Mouse (Mus musculus) MEL (cell line): ENCODE results near the gene Ntf5. TPM values are rescaled to one million over a fixed set of nuclear protein-coding genes. Genes with fewer than 3 reads are reported as not detected.

ENCODE experiments used
- DNase-seq: peaks from one replicate; pipeline ENCODE4 v3.0.0; 2011; ENCODE audit warnings: low read depth, low spot score
- H3K27ac ChIP-seq: 2 replicates; pipeline ENCODE4 v1.5.1; 2012; ENCODE audit warnings: low read depth, mild to moderate bottlenecking, control low read depth, low read length, moderate library complexity; ENCODE audit not compliant: control insufficient read depth
- H3K27me3 ChIP-seq, 2 experiments: fragments of 150-350 bp in 1 of 2; sonication (generic) in 1 of 2; 2 replicates each; pipeline ENCODE4 v1.6.1; 2012; ENCODE audit warnings: low read length in 2 of 2, mild to moderate bottlenecking in 2 of 2, improper control_type of control experiment in 1 of 2, moderate library complexity in 1 of 2; ENCODE audit not compliant: insufficient read depth in 2 of 2, control insufficient read depth in 1 of 2
- H3K36me3 ChIP-seq, 2 experiments: 2 replicates each; pipeline ENCODE4 v1.6.1; 2012 to 2014; ENCODE audit warnings: low read length in 2 of 2, improper control_type of control experiment in 1 of 2, inconsistent platforms in 1 of 2, mild to moderate bottlenecking in 1 of 2; ENCODE audit not compliant: insufficient read depth in 2 of 2, control insufficient read depth in 1 of 2
- H3K4me1 ChIP-seq, 2 experiments: fragments of 150-350 bp in 1 of 2; sonication (generic) in 1 of 2; 2 replicates each; pipeline ENCODE4 v1.6.1; 2012; ENCODE audit warnings: low read length in 2 of 2, improper control_type of control experiment in 1 of 2, mild to moderate bottlenecking in 1 of 2; ENCODE audit not compliant: insufficient read depth in 2 of 2, control insufficient read depth in 1 of 2
- H3K4me3 ChIP-seq, 2 experiments: fragments of 150-350 bp in 1 of 2; sonication (generic) in 1 of 2; 2 replicates each; pipeline ENCODE4 v1.5.1; 2012; ENCODE audit warnings: low read depth in 2 of 2, low read length in 2 of 2, mild to moderate bottlenecking in 2 of 2, moderate library complexity in 2 of 2, control low read depth in 1 of 2, improper control_type of control experiment in 1 of 2; ENCODE audit not compliant: control insufficient read depth in 1 of 2, insufficient read depth in 1 of 2
- H3K79me2 ChIP-seq: 2 replicates; pipeline ENCODE4 v1.6.1; 2012; ENCODE audit warnings: mild to moderate bottlenecking, low read length, moderate library complexity; ENCODE audit not compliant: control insufficient read depth, poor library complexity, insufficient read depth
- H3K9ac ChIP-seq: 2 replicates; pipeline ENCODE4 v1.6.1; 2012; ENCODE audit warnings: low read depth, mild to moderate bottlenecking, control low read depth, low read length, moderate library complexity; ENCODE audit not compliant: control insufficient read depth, poor library complexity, severe bottlenecking
- H3K9me3 ChIP-seq: fragments of 150-350 bp; sonication (generic); replicated peaks from 2 replicates; pipeline ENCODE4 v1.6.1; 2012; ENCODE audit warnings: mild to moderate bottlenecking, low read length, improper control_type of control experiment, moderate library complexity; ENCODE audit not compliant: insufficient read depth
- BHLHE40 ChIP-seq: IDR thresholded peaks from 2 replicates; pipeline ENCODE4 v1.6.1; 2012; ENCODE audit warnings: low read depth, mild to moderate bottlenecking, inconsistent platforms, low read length, improper control_type of control experiment, borderline replicate concordance
- CHD1 ChIP-seq: IDR thresholded peaks from 2 replicates; pipeline ENCODE4 v1.6.1; 2012; ENCODE audit warnings: low read depth, mild to moderate bottlenecking, inconsistent platforms, low read length, improper control_type of control experiment
- CTCF ChIP-seq, 3 experiments: IDR thresholded peaks in 2 of 3; conservative IDR thresholded peaks in 1 of 3; 2 replicates each; pipeline ENCODE4 v1.5.1; 2011 to 2012; ENCODE audit warnings: low read length in 3 of 3, low read depth in 2 of 3, mild to moderate bottlenecking in 2 of 3, improper control_type of control experiment in 1 of 3, inconsistent platforms in 1 of 3, mixed read lengths in 1 of 3, moderate library complexity in 1 of 3; ENCODE audit not compliant: control insufficient read depth in 1 of 3, insufficient read depth in 1 of 3, poor library complexity in 1 of 3, severe bottlenecking in 1 of 3
- GATA1 ChIP-seq: IDR thresholded peaks from 2 replicates; pipeline ENCODE4 v1.6.1; 2011; ENCODE audit warnings: low read depth, low read length, improper control_type of control experiment
- JUND ChIP-seq: IDR thresholded peaks from 2 replicates; pipeline ENCODE4 v1.6.1; 2011; ENCODE audit warnings: low read depth, mild to moderate bottlenecking, improper control_type of control experiment, low read length
- MAZ ChIP-seq: IDR thresholded peaks from 2 replicates; pipeline ENCODE4 v1.6.1; 2012; ENCODE audit warnings: low read depth, mild to moderate bottlenecking, inconsistent platforms, low read length, improper control_type of control experiment
- MEF2A ChIP-seq: IDR thresholded peaks from 2 replicates; pipeline ENCODE4 v1.6.1; 2014; ENCODE audit warnings: low read depth, mild to moderate bottlenecking, inconsistent platforms, low read length, improper control_type of control experiment; ENCODE audit not compliant: poor library complexity, insufficient replicate concordance, severe bottlenecking; ENCODE audit errors: extremely low read depth
- MYB ChIP-seq: IDR thresholded peaks from 2 replicates; pipeline ENCODE4 v1.6.1; 2011; ENCODE audit warnings: mild to moderate bottlenecking, low read depth, low read length, improper control_type of control experiment
- MYC ChIP-seq: IDR thresholded peaks from 2 replicates; pipeline ENCODE4 v1.6.1; 2011; ENCODE audit warnings: low read depth, mild to moderate bottlenecking, low read length, improper control_type of control experiment, moderate library complexity
- POLR2A ChIP-seq, 2 experiments: IDR thresholded peaks; 2 replicates each; pipeline ENCODE4 v1.6.1; 2011 to 2012; ENCODE audit warnings: low read length in 2 of 2, mild to moderate bottlenecking in 2 of 2, control low read depth in 1 of 2, improper control_type of control experiment in 1 of 2, low read depth in 1 of 2, moderate library complexity in 1 of 2; ENCODE audit not compliant: control insufficient read depth in 1 of 2, insufficient read depth in 1 of 2, poor library complexity in 1 of 2
- RCOR1 ChIP-seq: IDR thresholded peaks from 2 replicates; pipeline ENCODE4 v1.6.1; 2012; ENCODE audit warnings: low read depth, mild to moderate bottlenecking, inconsistent platforms, low read length, improper control_type of control experiment
- SIN3A ChIP-seq: IDR thresholded peaks from 2 replicates; pipeline ENCODE4 v1.6.1; 2012; ENCODE audit warnings: low read length, improper control_type of control experiment, inconsistent platforms
- ZMIZ1 ChIP-seq: IDR thresholded peaks from 2 replicates; pipeline ENCODE4 v1.6.1; 2012; ENCODE audit warnings: low read depth, mild to moderate bottlenecking, inconsistent platforms, low read length, improper control_type of control experiment, moderate library complexity
- polyA plus RNA-seq, 2 experiments: library from polyadenylated mRNA; stranded (reverse) in 1 of 2; unstranded in 1 of 2; fragments of >175 nt in 1 of 2; fragments of >200 nt in 1 of 2; gene quantifications; 2 replicates each; pipeline versions ENCODE4 v1.2.1 to v1.2.4; 2012; ENCODE audit warnings: low replicate concordance in 2 of 2, low read depth in 1 of 2; ENCODE audit not compliant: insufficient read length in 2 of 2, insufficient read depth in 1 of 2, missing spikeins in 1 of 2
- total RNA-seq: library from RNA; depleted of rRNA; stranded (reverse); fragments of 300-350 nt; gene quantifications from 2 replicates; pipeline ENCODE4 v1.2.3, GENCODE M21; 2012

The Ntf5 gene
- total and polyA plus RNA-seq, 3 experiments = 0.54 to 1.9 TPM; not detected in 1

GRCm38 (mm10) chr7:45455932-45456696, 42.6 kb downstream of the Ntf5 start:
- no peak for TF ChIP-seq CHD1
- TF ChIP-seq MYC = no peak
- TF ChIP-seq MAZ = no peak
- TF ChIP-seq MYB = no peak
- no peak for TF ChIP-seq SIN3A
- TF ChIP-seq POLR2A (IDR thresholded peaks at IDR 0.05; ENCODE audit: control insufficient read depth in 1 of 2, insufficient read depth in 1 of 2, low read depth in 1 of 2, low read length in 2 of 2, poor library complexity in 1 of 2) = no peak
- no peak for TF ChIP-seq ZMIZ1
- H3K79me2 ChIP-seq = peaks cover 22% of the 10 kb centered on the region
- no peak overlapping the region for H3K27ac ChIP-seq
- H3K4me3 ChIP-seq = no peak overlapping the region
- H3K27me3 ChIP-seq = no peaks in the 10 kb centered on the region
- H3K36me3 ChIP-seq = peaks cover 8 to 20% of the 10 kb centered on the region in 2 experiments
- H3K9me3 ChIP-seq = no peaks in the 10 kb centered on the region
- peaks cover 6 to 22% of the 10 kb centered on the region in 2 experiments; a peak in 3 of 4 replicates for H3K4me1 ChIP-seq
- no peak overlapping the region for H3K9ac ChIP-seq
- DNase-seq = no peak

DNA sequence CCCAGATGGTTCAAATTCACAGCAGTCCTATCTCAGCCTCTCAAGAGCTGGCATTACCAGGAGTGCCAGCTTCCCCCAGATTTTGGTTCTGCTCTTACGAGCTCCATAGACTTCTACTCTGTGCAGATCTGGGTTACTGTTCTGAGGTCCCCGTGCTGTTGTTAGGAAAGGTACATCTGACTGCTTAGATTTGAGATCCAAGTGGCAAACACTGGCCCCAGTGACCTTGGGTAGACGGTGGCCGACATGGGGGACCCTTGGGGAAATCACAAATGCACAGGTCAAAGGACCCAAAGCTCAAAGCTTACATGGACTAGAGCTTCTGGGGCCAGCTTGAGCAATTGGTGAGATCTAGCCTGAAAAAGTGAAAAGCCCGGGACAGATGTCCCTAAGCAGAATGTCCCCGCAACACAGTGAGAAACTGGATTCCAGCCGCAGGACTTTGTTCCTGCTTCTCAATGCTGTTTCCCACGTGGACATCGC, 43.3 kb downstream of the Ntf5 start:
- Histone ChIP-seq H3K27me3 (no peaks in the 10 kb centered on the region), H3K9ac (peak overlapping the region; percentile 93), H3K4me1 (peaks cover 7 to 22% of the 10 kb centered on the region in 2 experiments; a peak in 3 of 4 replicates), H3K27ac (peak overlapping the region; percentile 28; the same call in 1 of the 2 replicates), H3K4me3 (no peak overlapping the region), H3K79me2 (peaks cover 22% of the 10 kb centered on the region), H3K9me3 (no peaks in the 10 kb centered on the region), H3K36me3 (peaks cover 8 to 22% of the 10 kb centered on the region in 2 experiments)
- TF ChIP-seq CHD1 = no peak
- no peak for TF ChIP-seq CTCF (IDR thresholded peaks at IDR 0.05 in 2 of 3, conservative IDR thresholded peaks at IDR 0.05 in 1 of 3; ENCODE audit: control insufficient read depth in 1 of 3, insufficient read depth in 1 of 3, low read depth in 2 of 3, low read length in 3 of 3, poor library complexity in 1 of 3, severe bottlenecking in 1 of 3)
- TF ChIP-seq MEF2A = no peak
- TF ChIP-seq ZMIZ1 = no peak
- TF ChIP-seq BHLHE40 = no peak
- TF ChIP-seq GATA1 = no peak
- 0 out of 2 replicates have a peak, but pooled peaks have one; percentile 7 for TF ChIP-seq RCOR1
- TF ChIP-seq JUND = no peak
- peak; percentile 42 for DNase-seq
